26 mouse cellular contexts compared by ENCODE assay signal in genomic region chrX:101518006-101518405, GRCm38 (mm10). TPM values are rescaled to one million over a fixed set of nuclear protein-coding genes. Genes with fewer than 3 reads are reported as not detected.
DNase-seq lines count a peak whose midpoint lies in the region; ATAC-seq and TF ChIP-seq lines count a peak whose summit lies in the region.
"Had no signal": no experiment of that assay in that cellular context is flagged by ENCODE, and none has a peak within 500 bp of the region (broad histone marks: within the 10 kb centered on the region; RNA-seq: fewer than 3 reads in every experiment).

No protein-coding gene starts in this region.

- no peaks in the 10 kb centered on the region for H3K36me3 ChIP-seq in forebrain, embryonic 10.5 days (replicated peaks)
- no peaks in the 10 kb centered on the region for H3K36me3 ChIP-seq in heart, embryonic 11.5 days (ENCODE audit: control insufficient read depth, insufficient read depth, low read length)
- no peaks in the 10 kb centered on the region for H3K36me3 ChIP-seq in stomach, postnatal 0 days (ENCODE audit: control insufficient read depth, insufficient read depth, low read length)
- H3K36me3 ChIP-seq: G1E had no signal

- no peak overlapping the region for H3K4me2 ChIP-seq in heart, embryonic 11.5 days
- no peak overlapping the region for H3K4me2 ChIP-seq in stomach, postnatal 0 days (replicated peaks; ENCODE audit: low read depth)

- H3K27me3 ChIP-seq in forebrain, embryonic 10.5 days (ENCODE audit: poor library complexity, severe bottlenecking) = no peaks in the 10 kb centered on the region; the same call in 1 of the 2 replicates
- H3K27me3 ChIP-seq in heart, embryonic 11.5 days (ENCODE audit: control insufficient read depth, insufficient read depth, low read length) = no peaks in the 10 kb centered on the region
- H3K27me3 ChIP-seq in stomach, postnatal 0 days (ENCODE audit: control insufficient read depth, insufficient read depth, low read length) = no peaks in the 10 kb centered on the region
- H3K27me3 ChIP-seq: CH12.LX had no signal

- DNase-seq in 3T3-L1 (ENCODE audit: low read depth, low spot score) (peak; percentile 56), 416B (ENCODE audit: low read depth) (peak; percentile 15), NIH3T3 (ENCODE audit: low read depth) (peak; percentile 53)
- peak; percentile 24 for DNase-seq in brain, adult 2 months (ENCODE audit: low read depth, low spot score)
- DNase-seq in forebrain, embryonic 10.5 days (ENCODE audit: extremely low spot score, low spot score) = no peak
- DNase-seq in layer of hippocampus, postnatal 25 days (ENCODE audit: extremely low spot score in 1 of 2, low spot score in 1 of 2) = no peak
- no peak for DNase-seq in stomach, postnatal 0 days (ENCODE audit: low spot score)
- DNase-seq: adrenal gland, adult 2 months; adrenal gland, adult 8-10 months; adrenal gland, postnatal 10 days; adrenal gland, postnatal 14 days; adrenal gland, postnatal 25 days; adrenal gland, postnatal 36 days; B cell, adult 2 months; cerebellum, adult 11 months; cerebellum, adult 11-12 months; cerebellum, adult 18-20 months; cerebellum, adult 2 months; cerebellum, adult 8-10 months; cerebellum, adult 9-10 months had no signal

- H3K9me3 ChIP-seq in forebrain, embryonic 10.5 days = peaks cover 3% of the 10 kb centered on the region; the same call in 1 of the 2 replicates
- no peaks in the 10 kb centered on the region for H3K9me3 ChIP-seq in heart, embryonic 11.5 days (replicated peaks; ENCODE audit: control insufficient read depth, low read length)
- H3K9me3 ChIP-seq in stomach, postnatal 0 days (ENCODE audit: control insufficient read depth, low read length) = no peaks in the 10 kb centered on the region
- H3K9me3 ChIP-seq: G1E had no signal

- TF ChIP-seq EP300 in stomach, postnatal 0 days (optimal IDR thresholded peaks at IDR 0.05) = no peak

- no peak overlapping the region for H3K27ac ChIP-seq in forebrain, embryonic 10.5 days
- no peak overlapping the region for H3K27ac ChIP-seq in heart, embryonic 11.5 days (ENCODE audit: low read depth, low read length)
- H3K27ac ChIP-seq in stomach, postnatal 0 days (replicated peaks) = no peak overlapping the region

- no peak overlapping the region for H3K9ac ChIP-seq in heart, embryonic 11.5 days (ENCODE audit: low read depth, low read length)
- H3K9ac ChIP-seq in stomach, postnatal 0 days (ENCODE audit: low read length) = no peak overlapping the region

- 88% methylated on average over 4 of the region's 4 CpGs for WGBS in forebrain, embryonic 10.5 days
- 88% methylated on average over 4 of the region's 4 CpGs for WGBS in heart, embryonic 11.5 days (ENCODE audit: insufficient replicate concordance)
- WGBS in stomach, postnatal 0 days = 89% methylated on average over 4 of the region's 4 CpGs

- no peak for ATAC-seq in heart, embryonic 11.5 days (replicated peaks; ENCODE audit: insufficient number of reproducible peaks, low FRiP score, low TSS enrichment)
- no peak for ATAC-seq in stomach, postnatal 0 days (ENCODE audit: low FRiP score, low TSS enrichment)
- ATAC-seq: activated CD4-positive, CD25-positive, alpha-beta regulatory T cell, adult 4 months; CD4-positive, CD25-positive, alpha-beta regulatory T cell, adult 4 months; Patski had no signal

- no peaks in the 10 kb centered on the region for H3K4me1 ChIP-seq in forebrain, embryonic 10.5 days
- H3K4me1 ChIP-seq in heart, embryonic 11.5 days (ENCODE audit: control insufficient read depth, insufficient read depth, low read length) = no peaks in the 10 kb centered on the region
- H3K4me1 ChIP-seq in stomach, postnatal 0 days (replicated peaks; ENCODE audit: control insufficient read depth, insufficient read depth) = no peaks in the 10 kb centered on the region

- TF ChIP-seq CTCF in stomach, postnatal 0 days (IDR thresholded peaks at IDR 0.05; ENCODE audit: low read depth) = no peak

- no peak overlapping the region for H3K4me3 ChIP-seq in forebrain, embryonic 10.5 days
- H3K4me3 ChIP-seq in heart, embryonic 11.5 days (ENCODE audit: low read depth, low read length) = no peak overlapping the region
- no peak overlapping the region for H3K4me3 ChIP-seq in stomach, postnatal 0 days (ENCODE audit: low read depth, low read length)

RNA-seq across cellular contexts. Expression of gene Taf1, which starts 14.5 kb away (rescaled TPM):
- polyA plus RNA-seq in forebrain, embryonic 10.5 days (2016; fragmentation: Nextera tagmentation; extraction: Ambion mirVana) = 22.9 and 23.0 TPM in 2 replicates
- total RNA-seq in layer of hippocampus, postnatal 25 days (2021) = 10 to 100 TPM; 44.7 to 46.3 TPM
- polyA plus RNA-seq in heart, embryonic 11.5 days (2014; fragmentation: Nextera tagmentation; extraction: Ambion mirVana) = 10.4 and 11.7 TPM in 2 replicates
- 3.5 and 3.6 TPM in 2 replicates for polyA plus RNA-seq in stomach, postnatal 0 days (2015; fragmentation: Nextera tagmentation; extraction: Ambion mirVana)

Comparison
In these comparisons a context has a peak if more than half of its experiments do, and no peak if none do; other contexts are left out.
1. DNase-seq: peak in 3T3-L1 (single experiment), 416B (single experiment), NIH3T3 (single experiment) and brain, adult 2 months (single experiment); none in forebrain, embryonic 10.5 days (single experiment), layer of hippocampus, postnatal 25 days (0 of 2) and stomach, postnatal 0 days (single experiment).